Mouse (Mus musculus) bone marrow macrophage, adult 2 months (primary cell): Measurements from ENCODE around the gene Ncl.

Experiments
- CTCF ChIP-seq: IDR thresholded peaks from 2 replicates; pipeline ENCODE4 v1.5.1; 2012; ENCODE audit warnings: low read depth, mild to moderate bottlenecking, low read length, moderate library complexity
- POLR2A ChIP-seq: IDR thresholded peaks from 2 replicates; pipeline ENCODE4 v1.6.1; 2012; ENCODE audit warnings: mild to moderate bottlenecking, low read depth, low read length, borderline replicate concordance

- TF ChIP-seq CTCF, result no peak
- no peak for TF ChIP-seq POLR2A
These were observed 5.0 kb downstream of the Ncl start for GRCm38 (mm10) chr1:86354186-86354585.
